Mouse (Mus musculus) liver, embryonic 13.5 days (tissue): ENCODE measurements around the gene Ngef. TPM values are rescaled to one million over a fixed set of nuclear protein-coding genes. Genes with fewer than 3 reads are reported as not detected.
A peak's percentile ranks its signal among the peaks of the same experiment; 100 is the strongest.

Experiments used
- ATAC-seq: fragments of 200-750 bp; cut with Nextera tagmentation; 2 replicates; pipeline ENCODE4 v1.8.0; 2017; ENCODE audit warnings: low read depth, mild to moderate bottlenecking, moderate number of reproducible peaks, moderate library complexity
- DNase-seq: peaks from one replicate; pipeline ENCODE4 v3.0.0; 2022
- H3K27ac ChIP-seq: fragments of 300-500 bp; sonication (generic); 2 replicates; pipeline ENCODE4 v1.5.1; 2015; ENCODE audit warnings: moderate library complexity, mild to moderate bottlenecking, inconsistent platforms
- H3K27me3 ChIP-seq: fragments of 300-500 bp; sonication (generic); 2 replicates; pipeline ENCODE4 v1.6.1; 2015; ENCODE audit warnings: mild to moderate bottlenecking, inconsistent platforms
- H3K36me3 ChIP-seq: fragments of 300-500 bp; sonication (generic); 2 replicates; pipeline ENCODE4 v1.6.1; 2015; ENCODE audit warnings: mild to moderate bottlenecking, inconsistent platforms
- H3K4me1 ChIP-seq: fragments of 300-500 bp; sonication (generic); replicated peaks from 2 replicates; pipeline ENCODE4 v1.6.1; 2015; ENCODE audit warnings: inconsistent platforms
- H3K4me2 ChIP-seq: fragments of 300-500 bp; sonication (generic); 2 replicates; pipeline ENCODE4 v1.6.1; 2015; ENCODE audit warnings: inconsistent platforms, mild to moderate bottlenecking, moderate library complexity
- H3K4me3 ChIP-seq: fragments of 300-500 bp; sonication (generic); replicated peaks from 2 replicates; pipeline ENCODE4 v1.5.1; 2015; ENCODE audit warnings: mild to moderate bottlenecking, inconsistent platforms
- H3K9ac ChIP-seq: fragments of 300-500 bp; sonication (generic); 2 replicates; pipeline ENCODE4 v1.6.1; 2015; ENCODE audit warnings: mild to moderate bottlenecking, inconsistent platforms
- H3K9me3 ChIP-seq: fragments of 300-500 bp; sonication (generic); replicated peaks from 2 replicates; pipeline ENCODE4 v1.6.1; 2016; ENCODE audit warnings: inconsistent platforms
- WGBS: fragments of 180-500 bp; shearing (Covaris S2); methylation state at CpG from one replicate; pipeline ENCODE4 v1.1.7; 2015; ENCODE audit not compliant: insufficient replicate concordance; 5-methylcytosine and 5-hydroxymethylcytosine counted together
- polyA plus RNA-seq: library from polyadenylated mRNA; unstranded; fragments of >200 nt; fragmentation: Nextera tagmentation; extraction: Ambion mirVana; gene quantifications from 2 replicates; pipeline ENCODE4 v1.2.1, GENCODE M21; 2015

Gene Ngef
- polyA plus RNA-seq, 1 experiment from 2014 or later, result 3.8 TPM

- 23% methylated on average over 5 of the region's 5 CpGs for WGBS
- H3K27ac ChIP-seq, result no peak overlapping the region
- H3K4me3 ChIP-seq, result 0 out of 2 replicates have a peak overlapping the region, but pooled peaks have one; percentile 59
These were observed 62.8 kb downstream of the Ngef start for GRCm38 (mm10) chr1:87510845-87511244.

GRCm38 (mm10) chr1:87510166-87510691, 63.4 kb downstream of the Ngef start:
- under 1% methylated on average over 50 of the region's 61 CpGs for WGBS
- DNase-seq, result no peak
- Histone ChIP-seq H3K4me1 (peaks cover 9% of the 10 kb centered on the region), H3K4me3 (peak overlapping the region; percentile 59), H3K9ac (peak overlapping the region; percentile 36; the same call in 1 of the 2 replicates), H3K27me3 (peaks cover 63% of the 10 kb centered on the region), H3K9me3 (no peaks in the 10 kb centered on the region), H3K36me3 (no peaks in the 10 kb centered on the region), H3K4me2 (peak overlapping the region; percentile 75), H3K27ac (no peak overlapping the region)
- 0 out of 2 replicates have a peak, but pooled peaks have one; percentile 20 for ATAC-seq

More at GRCm38 (mm10) chr1:87510845-87511244, 62.8 kb downstream of the Ngef start:
- ATAC-seq, result no peak
- no peaks in the 10 kb centered on the region for H3K36me3 ChIP-seq
- H3K27me3 ChIP-seq, result peaks cover 59% of the 10 kb centered on the region
- no peak overlapping the region for H3K9ac ChIP-seq
- H3K4me2 ChIP-seq, result no peak overlapping the region; the same call in 1 of the 2 replicates
- no peak for DNase-seq
- H3K9me3 ChIP-seq, result no peaks in the 10 kb centered on the region
- H3K4me1 ChIP-seq, result peaks cover 9% of the 10 kb centered on the region

GRCm38 (mm10) chr1:87509561-87510165, 64.0 kb downstream of the Ngef start, which contains the start of gene Neu2:
TSS of gene Neu2 (plus strand) at chr1:87509889.
- H3K4me2 ChIP-seq, result peak within 1 kb of the TSS; percentile 75
- no peaks in the 10 kb centered on the region for H3K36me3 ChIP-seq
- peak within 1 kb of the TSS; percentile 59 for H3K4me3 ChIP-seq
- peak within 1 kb of the TSS; percentile 36; the same call in 1 of the 2 replicates for H3K9ac ChIP-seq
- 2% methylated on average over 56 of the region's 56 CpGs for WGBS
- no peak within 1 kb of the TSS for H3K27ac ChIP-seq
- peaks cover 63% of the 10 kb centered on the region for H3K27me3 ChIP-seq
- ATAC-seq (no peak), DNase-seq (no peak)
- H3K9me3 ChIP-seq, result no peaks in the 10 kb centered on the region
- H3K4me1 ChIP-seq, result peaks cover 9% of the 10 kb centered on the region

- H3K9me3 ChIP-seq, result no peaks in the 10 kb centered on the region
- H3K4me1 ChIP-seq, result peaks cover 9% of the 10 kb centered on the region
- ATAC-seq (no peak), DNase-seq (no peak)
- H3K36me3 ChIP-seq, result no peaks in the 10 kb centered on the region
- H3K27me3 ChIP-seq, result peaks cover 66% of the 10 kb centered on the region
- peak overlapping the region; percentile 59 for H3K4me3 ChIP-seq
- WGBS, result 17% methylated on average over 26 of the region's 26 CpGs
- H3K9ac ChIP-seq, result no peak overlapping the region
- no peak overlapping the region for H3K27ac ChIP-seq
- H3K4me2 ChIP-seq, result peak overlapping the region; percentile 75
These were observed 64.8 kb downstream of the Ngef start for GRCm38 (mm10) chr1:87508591-87509560.

GRCm38 (mm10) chr1:87507857-87508256, 65.8 kb downstream of the Ngef start:
- H3K27ac ChIP-seq, result no peak overlapping the region
- 41% methylated on average over 6 of the region's 6 CpGs for WGBS
- peaks cover 66% of the 10 kb centered on the region for H3K27me3 ChIP-seq
- DNase-seq (no peak), ATAC-seq (no peak)
- no peak overlapping the region for H3K4me3 ChIP-seq
- no peak overlapping the region for H3K4me2 ChIP-seq
- H3K9ac ChIP-seq, result no peak overlapping the region
- no peaks in the 10 kb centered on the region for H3K9me3 ChIP-seq
- H3K4me1 ChIP-seq, result peaks cover 9% of the 10 kb centered on the region
- H3K36me3 ChIP-seq, result no peaks in the 10 kb centered on the region

GRCm38 (mm10) chr1:87505524-87505923, 68.1 kb downstream of the Ngef start:
- H3K36me3 ChIP-seq, result no peaks in the 10 kb centered on the region
- no peak overlapping the region for H3K27ac ChIP-seq
- no peak overlapping the region for H3K9ac ChIP-seq
- peaks cover 44% of the 10 kb centered on the region for H3K27me3 ChIP-seq
- H3K4me3 ChIP-seq, result no peak overlapping the region
- ATAC-seq (no peak), DNase-seq (no peak)
- H3K4me2 ChIP-seq, result no peak overlapping the region
- H3K4me1 ChIP-seq, result peaks cover 9% of the 10 kb centered on the region
- no peaks in the 10 kb centered on the region for H3K9me3 ChIP-seq
- 62% methylated on average over 4 of the region's 4 CpGs for WGBS

- WGBS, result 47% methylated on average over 4 of the region's 4 CpGs
- DNase-seq (no peak), ATAC-seq (no peak)
- no peaks in the 10 kb centered on the region for H3K4me1 ChIP-seq
- no peaks in the 10 kb centered on the region for H3K36me3 ChIP-seq
- no peaks in the 10 kb centered on the region for H3K27me3 ChIP-seq
- H3K9me3 ChIP-seq, result no peaks in the 10 kb centered on the region
- no peak overlapping the region for H3K4me2 ChIP-seq
- H3K4me3 ChIP-seq, result no peak overlapping the region
- no peak overlapping the region for H3K9ac ChIP-seq
- no peak overlapping the region for H3K27ac ChIP-seq
These were observed 80.1 kb downstream of the Ngef start for GRCm38 (mm10) chr1:87493542-87493941.

GRCm38 (mm10) chr1:87492285-87492684, 81.4 kb downstream of the Ngef start:
- no peak overlapping the region for H3K4me2 ChIP-seq
- no peaks in the 10 kb centered on the region for H3K27me3 ChIP-seq
- whole genome bisulfite sequencing, result 52% methylated on average over 3 of the region's 3 CpGs
- H3K36me3 ChIP-seq, result no peaks in the 10 kb centered on the region
- no peak overlapping the region for H3K4me3 ChIP-seq
- no peak overlapping the region for H3K27ac ChIP-seq
- ATAC-seq (no peak), DNase-seq (no peak)
- no peaks in the 10 kb centered on the region for H3K4me1 ChIP-seq
- H3K9me3 ChIP-seq, result no peaks in the 10 kb centered on the region
- no peak overlapping the region for H3K9ac ChIP-seq

- H3K36me3 ChIP-seq, result no peaks in the 10 kb centered on the region
- 55% methylated on average over 6 of the region's 6 CpGs for WGBS
- no peaks in the 10 kb centered on the region for H3K9me3 ChIP-seq
- H3K27me3 ChIP-seq, result no peaks in the 10 kb centered on the region
- no peak for ATAC-seq
- no peak for DNase-seq
- H3K4me2 ChIP-seq, result no peak overlapping the region
- H3K27ac ChIP-seq, result no peak overlapping the region
- no peak overlapping the region for H3K4me3 ChIP-seq
- no peaks in the 10 kb centered on the region for H3K4me1 ChIP-seq
- H3K9ac ChIP-seq, result no peak overlapping the region
These were observed 87.3 kb downstream of the Ngef start for GRCm38 (mm10) chr1:87486386-87486785.

- H3K27ac ChIP-seq, result no peak overlapping the region
- 0 out of 2 replicates have a peak, but pooled peaks cover 2% of the 10 kb centered on the region for H3K27me3 ChIP-seq
- ATAC-seq (no peak), DNase-seq (no peak)
- no peaks in the 10 kb centered on the region for H3K4me1 ChIP-seq
- H3K4me3 ChIP-seq, result no peak overlapping the region
- H3K36me3 ChIP-seq, result no peaks in the 10 kb centered on the region
- H3K9me3 ChIP-seq, result no peaks in the 10 kb centered on the region
- no peak overlapping the region for H3K4me2 ChIP-seq
- H3K9ac ChIP-seq, result no peak overlapping the region
- 62% methylated on average over 4 of the region's 4 CpGs for WGBS
These were observed 91.1 kb downstream of the Ngef start for GRCm38 (mm10) chr1:87482546-87482945.
